Mouse (Mus musculus) retina, adult 2 months (tissue): ENCODE data around the gene Jchain.

ENCODE experiments used
- DNase-seq: peaks from one replicate; pipeline ENCODE4 v3.0.0-alpha.2; 2012; ENCODE audit warnings: low read depth, low spot score

Jchain gene

GRCm38 (mm10) chr5:88530908-88531307 lies 3.2 kb upstream of the Jchain start:
- no peak for DNase-seq

- peak; percentile 22 for DNase-seq
These were observed 8.5 kb downstream of the Jchain start for GRCm38 (mm10) chr5:88519232-88519631.

- no peak for DNase-seq
These were observed 18.7 kb downstream of the Jchain start for GRCm38 (mm10) chr5:88508990-88509389.

GRCm38 (mm10) chr5:88508555-88508954 lies 19.1 kb downstream of the Jchain start:
- DNase-seq, result no peak

- DNase-seq, result no peak
These were observed 27.9 kb downstream of the Jchain start for GRCm38 (mm10) chr5:88499781-88500180.

- no peak for DNase-seq
These were observed 36.6 kb downstream of the Jchain start for GRCm38 (mm10) chr5:88491111-88491510.

- no peak for DNase-seq
These were observed 38.7 kb downstream of the Jchain start for GRCm38 (mm10) chr5:88489004-88489403.

- DNase-seq, result no peak
These were observed 40.0 kb downstream of the Jchain start, which contains the start of gene Enam for GRCm38 (mm10) chr5:88487675-88488074. Gene Enam (plus strand): TSS chr5:88487975.
